Mouse (Mus musculus) adrenal gland, postnatal 4 days (tissue): ENCODE measurements around the gene 2610042L04Rik. TPM values are rescaled to one million over a fixed set of nuclear protein-coding genes. Genes with fewer than 3 reads are reported as not detected.
"Not testable (repeated sequence)": the region's sequence is repeated elsewhere in the genome, so short reads cannot be mapped to it uniquely, and the experiment has no call there.

Experiments
- DNase-seq, 2 experiments: peaks; one replicate each; pipeline ENCODE4 v3.0.0; 2021 to 2022; ENCODE audit warnings: low spot score in 2 of 2, mixed read lengths in 2 of 2
- long read RNA-seq, 2 experiments: library from polyadenylated mRNA; stranded (forward); transcript quantifications; one replicate each; pipeline ENCODE4 v2.0.0; 2021
- total RNA-seq, 2 experiments: library from RNA; stranded (reverse); gene quantifications; 2 replicates each; pipeline ENCODE4 v1.2.3; 2021

Gene 2610042L04Rik
- under 1 TPM; 0.34 TPM for total RNA-seq
- long read RNA-seq, experiment 1: 0 reads
- long read RNA-seq, experiment 2: 0 reads

- DNase-seq: not testable (repeated sequence)
These were observed at the start of gene 2610042L04Rik for GRCm38 (mm10) chr14:4334476-4335080. Gene 2610042L04Rik, plus strand, starts transcription at chr14:4334763.

- not testable (repeated sequence) for DNase-seq
These were observed 17.6 kb upstream of the 2610042L04Rik start, which contains the start of gene Gm3149 for GRCm38 (mm10) chr14:4316983-4317382. Gene Gm3149, plus strand, starts transcription at chr14:4317283.

GRCm38 (mm10) chr14:4335506-4335905 is 943 bp downstream of the 2610042L04Rik start:
- DNase-seq: not testable (repeated sequence)

GRCm38 (mm10) chr14:4368991-4369390 is 34.4 kb downstream of the 2610042L04Rik start:
- DNase-seq: not testable (repeated sequence)

GRCm38 (mm10) chr14:4369691-4370090 is 35.1 kb downstream of the 2610042L04Rik start:
- not testable (repeated sequence) for DNase-seq

GRCm38 (mm10) chr14:4377871-4378270 is 43.3 kb downstream of the 2610042L04Rik start:
- not testable (repeated sequence) for DNase-seq

- DNase-seq: not testable (repeated sequence)
These were observed 51.0 kb downstream of the 2610042L04Rik start for GRCm38 (mm10) chr14:4385606-4386005.

- DNase-seq: not testable (repeated sequence)
These were observed 58.4 kb downstream of the 2610042L04Rik start for GRCm38 (mm10) chr14:4392841-4393530.

GRCm38 (mm10) chr14:4397226-4397625 is 62.7 kb downstream of the 2610042L04Rik start, which contains the start of gene Gm3159:
Gene Gm3159, plus strand, starts transcription at chr14:4397526.
- not testable (repeated sequence) for DNase-seq

GRCm38 (mm10) chr14:4398624-4399023 is 64.1 kb downstream of the 2610042L04Rik start:
- DNase-seq: not testable (repeated sequence)

- DNase-seq: not testable (repeated sequence)
These were observed 65.7 kb downstream of the 2610042L04Rik start for GRCm38 (mm10) chr14:4400115-4400789.

GRCm38 (mm10) chr14:4401245-4401644 is 66.7 kb downstream of the 2610042L04Rik start:
- not testable (repeated sequence) for DNase-seq

- not testable (repeated sequence) for DNase-seq
These were observed 69.3 kb downstream of the 2610042L04Rik start for GRCm38 (mm10) chr14:4403840-4404239.

Other genes with a start within 250 kb of the 2610042L04Rik start
- 1 to 10 TPM in 1 of 2 experiments, under 1 TPM in 1; 0.37 to 1.9 TPM for gene Gm8108, start 224.2 kb upstream of the 2610042L04Rik start, total RNA-seq
- gene Gm3127, start 169.7 kb upstream of the 2610042L04Rik start, total RNA-seq: not detected
- gene Gm2974, start 152.2 kb upstream of the 2610042L04Rik start, total RNA-seq: not detected
- not detected for gene Gm3138, start 85.1 kb upstream of the 2610042L04Rik start, total RNA-seq
- not detected for gene Gm3149, start 17.5 kb upstream of the 2610042L04Rik start, total RNA-seq
- gene Gm3159, start 62.8 kb downstream of the 2610042L04Rik start, total RNA-seq: not detected
- gene Gm3164, start 80.7 kb downstream of the 2610042L04Rik start, total RNA-seq: not detected
- gene Gm3173, start 96.2 kb downstream of the 2610042L04Rik start, total RNA-seq: not detected
- gene Gm3182, start 147.0 kb downstream of the 2610042L04Rik start, total RNA-seq: not detected
- gene Gm3047, start 220.6 kb downstream of the 2610042L04Rik start, total RNA-seq: not detected